Mouse (Mus musculus): ENCODE data around the gene Gm6525.

Gene Gm6525

DNA sequence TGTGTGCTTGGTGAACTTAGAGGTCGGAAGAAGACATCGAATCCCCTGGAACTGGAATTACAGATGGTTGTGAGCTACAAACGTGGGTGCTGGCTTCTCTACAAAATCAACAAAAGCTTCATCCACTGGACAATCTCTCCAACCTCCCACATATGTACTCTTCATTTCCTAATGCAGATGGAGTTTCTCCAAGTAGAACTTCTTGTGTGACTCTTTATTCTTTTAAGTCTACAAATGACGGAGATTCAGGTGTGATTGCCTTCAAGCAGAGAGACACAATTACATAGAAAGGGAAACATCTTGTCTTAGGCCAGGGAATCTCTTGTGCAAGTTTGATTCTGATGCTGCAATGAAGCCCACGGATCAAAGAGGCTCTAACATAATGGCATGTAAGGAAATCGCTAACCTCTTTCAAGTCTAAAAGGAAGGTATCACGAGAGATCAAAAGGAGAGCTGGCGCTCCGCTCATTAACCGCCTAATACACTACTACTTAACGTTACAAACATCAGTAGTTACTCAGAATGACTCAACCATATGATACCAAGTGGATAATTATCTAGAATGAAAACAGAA, at the start of gene Gm6525:
TSS of gene Gm6525 (plus strand) at position 524 of the 574 bp plus-strand sequence.
- no peak for DNase-seq

- DNase-seq, result no peak
Measured at GRCm38 (mm10) chr3:84125704-84126289, 48.1 kb upstream of the Gm6525 start.

GRCm38 (mm10) chr3:84126721-84127120, 47.2 kb upstream of the Gm6525 start:
- no peak for DNase-seq

DNA sequence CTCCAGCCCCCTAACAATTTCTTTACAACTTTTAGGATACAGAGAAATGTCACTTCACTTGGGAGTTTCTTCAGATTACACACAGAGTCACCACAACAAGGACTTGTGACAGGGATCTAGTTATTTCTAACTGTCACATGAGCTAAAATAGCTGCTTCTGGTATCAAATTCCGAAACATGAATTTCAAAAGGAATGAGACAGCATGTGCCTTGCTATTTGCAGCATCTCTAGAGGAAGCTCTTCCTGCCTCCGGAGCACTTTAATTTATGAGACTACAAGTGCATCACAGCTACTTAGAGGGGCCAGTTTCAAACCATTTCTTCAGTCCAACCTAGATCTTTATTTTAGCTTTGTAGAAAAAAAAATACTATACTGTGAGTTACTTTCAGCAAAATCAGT, 46.5 kb upstream of the Gm6525 start:
- DNase-seq, result no peak

DNA sequence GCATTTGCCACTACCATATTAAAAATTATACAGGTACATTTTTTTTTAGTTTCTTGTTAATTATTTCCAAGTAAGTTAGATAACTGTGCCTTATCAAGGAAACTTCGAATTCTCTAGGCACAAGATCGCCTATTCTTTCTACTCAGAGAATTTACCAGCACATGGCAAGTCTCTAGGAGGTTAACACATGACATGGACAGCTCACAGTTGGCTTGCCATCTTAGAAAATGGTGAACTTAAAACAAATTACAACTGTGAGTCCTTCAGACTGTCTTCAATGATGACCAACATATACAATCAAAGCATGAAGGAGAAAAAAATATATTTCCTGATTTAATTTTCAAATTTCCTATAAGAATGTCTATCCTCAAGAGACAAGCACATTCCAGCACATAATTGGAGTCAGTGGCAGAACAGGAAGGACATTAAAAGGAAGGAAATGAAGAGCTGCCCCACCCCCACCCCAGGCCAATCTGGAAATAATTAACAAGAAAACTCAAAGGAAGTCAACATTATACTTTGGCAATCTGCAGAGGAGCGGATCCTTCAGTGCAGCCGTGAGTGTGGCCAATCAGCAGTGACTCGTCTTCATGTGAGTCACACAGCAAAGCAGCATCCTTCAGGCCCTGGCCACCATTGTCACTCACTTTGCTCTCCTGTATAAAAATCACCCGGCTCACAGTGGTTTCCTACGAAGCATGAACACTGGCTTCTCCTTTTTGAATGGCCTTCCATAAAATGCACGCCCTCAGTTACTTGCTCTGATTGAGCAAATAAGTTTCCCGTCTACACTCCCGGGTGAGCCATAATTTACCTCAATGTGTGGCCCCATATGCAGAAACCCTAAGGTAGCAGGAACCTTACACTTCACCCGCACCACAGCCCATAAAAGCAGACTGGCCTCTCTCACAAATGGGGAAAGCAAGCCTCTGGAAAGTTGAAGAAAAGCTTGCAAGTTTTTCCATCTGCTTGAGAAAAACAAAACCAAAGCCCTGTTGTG, 44.7 kb upstream of the Gm6525 start:
- peak; percentile 48 to 63 for DNase-seq

- DNase-seq, result no peak
Measured at GRCm38 (mm10) chr3:84130776-84131175, 43.1 kb upstream of the Gm6525 start.

DNA sequence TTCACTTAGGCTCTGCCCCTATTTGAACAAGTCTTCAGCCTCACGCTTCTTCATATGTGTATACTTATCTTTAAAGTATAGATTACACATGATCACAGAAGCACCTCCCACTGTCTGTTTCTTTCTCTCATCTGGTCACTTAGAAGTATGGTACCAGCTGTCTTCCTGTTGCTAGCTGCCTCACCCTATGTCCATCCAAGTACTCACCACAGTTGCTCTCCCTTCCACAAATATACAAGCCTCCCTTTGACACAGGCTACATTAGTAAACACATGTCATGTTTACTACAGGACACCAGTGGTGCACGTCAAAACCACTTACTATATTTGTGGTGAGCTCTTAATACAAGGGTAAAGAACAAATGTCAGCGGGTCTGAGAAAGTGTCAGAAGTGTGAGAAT, 42.5 kb upstream of the Gm6525 start:
- no peak for DNase-seq

DNA sequence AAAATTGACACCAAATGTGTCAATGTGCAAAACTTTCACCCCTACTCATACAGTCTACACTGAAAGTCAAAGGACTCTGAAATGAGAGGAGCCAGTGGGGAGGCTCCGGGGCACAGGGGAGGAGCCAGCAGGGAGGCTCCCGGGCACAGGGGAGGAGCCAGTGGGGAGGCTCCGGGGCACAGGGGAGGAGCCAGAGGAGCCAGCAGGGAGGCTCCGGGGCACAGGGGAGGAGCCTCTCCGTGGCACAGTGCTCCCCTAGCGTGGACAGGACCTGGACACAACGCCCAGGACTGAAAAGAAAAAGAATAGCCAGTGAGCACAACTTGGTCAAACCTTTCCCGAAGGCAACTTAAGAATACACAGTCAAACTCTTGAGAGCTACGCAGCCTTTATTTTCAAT, 38.5 kb upstream of the Gm6525 start:
- peak in 1 of 2 experiments; percentile 18 for DNase-seq

DNA sequence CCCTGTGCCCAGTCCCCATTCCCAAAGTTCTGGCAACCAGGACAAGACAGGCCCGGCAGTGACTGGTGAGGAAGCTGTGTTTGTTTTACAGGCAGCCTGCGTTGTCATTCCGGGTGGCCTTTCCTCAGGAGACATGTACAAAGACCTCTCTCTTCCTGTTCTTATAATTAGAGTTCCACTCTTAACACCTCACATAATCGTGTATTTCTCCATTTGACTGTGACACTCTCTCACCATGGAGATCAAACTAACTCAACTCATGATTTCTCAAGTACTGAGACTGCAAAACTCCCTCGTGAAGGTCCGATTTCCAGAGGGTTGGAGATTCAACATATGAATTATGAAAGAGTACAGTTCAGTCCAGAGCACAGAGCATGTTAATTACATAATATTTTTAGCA, 38.0 kb upstream of the Gm6525 start:
- DNase-seq, result no peak

- DNase-seq, result no peak
Measured at GRCm38 (mm10) chr3:84136509-84136908, 37.4 kb upstream of the Gm6525 start.

DNA sequence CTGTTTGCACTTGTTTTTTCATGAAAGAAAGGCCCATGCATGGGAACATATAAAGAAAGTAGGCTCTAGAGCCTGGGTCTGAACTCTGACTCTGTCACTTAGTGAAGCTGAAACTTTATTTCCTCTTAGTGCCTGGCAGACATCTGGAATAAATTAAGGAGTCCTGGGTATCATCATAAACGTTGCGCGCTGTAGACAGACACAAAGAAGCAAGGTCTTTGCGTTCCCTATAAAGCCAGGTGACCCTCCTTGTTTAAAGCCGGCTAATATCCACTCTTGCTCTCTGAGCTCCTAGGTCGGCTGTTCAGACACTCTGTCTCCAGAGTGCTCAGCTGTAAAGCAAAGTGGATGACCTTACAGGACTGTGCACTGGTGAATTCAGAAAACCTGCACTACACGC, 33.0 kb upstream of the Gm6525 start:
- no peak for DNase-seq

GRCm38 (mm10) chr3:84149831-84150230, 24.1 kb upstream of the Gm6525 start:
- DNase-seq, result no peak

DNA sequence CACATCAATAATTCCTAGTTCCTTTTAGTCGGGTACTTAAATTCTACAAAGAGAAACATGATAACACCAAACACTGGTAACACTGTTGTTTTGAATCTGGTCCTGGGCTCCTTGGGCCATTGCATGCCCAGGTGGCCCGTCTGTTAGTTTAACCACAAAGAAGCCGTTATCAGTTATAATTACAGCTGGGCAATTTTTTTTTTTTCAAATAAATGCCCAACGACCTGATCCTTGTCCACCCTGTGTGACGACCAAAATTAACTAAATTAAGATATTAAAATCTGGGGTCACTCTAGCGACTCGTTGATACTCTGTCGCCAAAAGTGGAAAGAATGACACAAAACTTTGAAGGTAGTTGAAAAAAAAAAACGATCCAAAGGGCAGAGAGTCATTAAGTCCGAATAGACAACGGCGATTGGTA, 19.2 kb upstream of the Gm6525 start:
- DNase-seq, result no peak

DNA sequence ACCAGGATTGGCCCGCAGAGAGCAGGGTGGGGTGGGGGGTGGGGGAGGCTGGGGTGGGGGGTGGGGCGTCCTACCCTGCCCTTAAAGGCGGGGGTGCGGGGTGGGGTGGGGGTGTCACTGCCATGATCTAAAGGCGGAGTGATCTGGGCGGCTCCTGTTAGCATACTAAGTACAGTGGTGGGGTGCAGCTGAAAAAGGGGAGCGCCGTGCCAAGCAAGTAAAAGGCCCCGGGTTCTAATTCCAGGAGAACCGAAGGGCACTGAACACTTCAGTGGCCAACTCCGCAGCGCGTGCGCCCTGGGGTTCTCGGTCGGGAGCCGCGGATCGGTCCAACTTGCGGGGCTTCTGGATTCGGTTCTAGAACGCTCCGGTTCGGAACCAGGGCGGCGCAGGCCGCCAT, 18.8 kb upstream of the Gm6525 start:
- DNase-seq, result no peak

DNA sequence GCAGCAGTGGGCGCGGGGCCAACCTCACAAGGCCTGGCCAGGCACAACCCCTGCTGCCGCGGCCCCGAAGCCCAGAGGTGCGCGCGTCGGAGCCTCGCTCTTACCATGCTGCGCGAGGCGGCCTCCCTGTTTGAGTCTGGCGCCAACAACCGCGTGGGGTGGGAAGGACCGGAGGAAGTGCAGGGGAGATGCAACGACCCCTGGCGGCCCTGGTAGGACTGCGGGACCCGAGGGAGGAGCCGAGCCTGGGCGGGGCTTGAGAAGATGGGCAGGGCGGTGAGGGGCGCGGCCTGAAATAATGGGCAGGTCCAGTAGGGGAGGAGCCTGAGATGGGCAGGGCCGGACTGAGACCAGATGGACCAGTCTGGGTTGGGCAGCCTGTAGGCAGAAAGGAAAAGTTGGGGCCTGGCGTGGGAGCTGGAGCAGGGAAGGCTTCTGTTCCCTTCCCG, 18.3 kb upstream of the Gm6525 start, which contains the start of gene Mnd1:
TSS of gene Mnd1 (minus strand) at position 229 of the 449 bp plus-strand sequence.
- peak; percentile 100 for DNase-seq

- no peak for DNase-seq
Measured at GRCm38 (mm10) chr3:84156105-84156504, 17.8 kb upstream of the Gm6525 start.

- DNase-seq, result no peak
Measured at GRCm38 (mm10) chr3:84157011-84157410, 16.9 kb upstream of the Gm6525 start.

GRCm38 (mm10) chr3:84157559-84158350, 16.1 kb upstream of the Gm6525 start:
- DNase-seq, result no peak

- no peak for DNase-seq
Measured at GRCm38 (mm10) chr3:84165391-84165790, 8.5 kb upstream of the Gm6525 start.

DNA sequence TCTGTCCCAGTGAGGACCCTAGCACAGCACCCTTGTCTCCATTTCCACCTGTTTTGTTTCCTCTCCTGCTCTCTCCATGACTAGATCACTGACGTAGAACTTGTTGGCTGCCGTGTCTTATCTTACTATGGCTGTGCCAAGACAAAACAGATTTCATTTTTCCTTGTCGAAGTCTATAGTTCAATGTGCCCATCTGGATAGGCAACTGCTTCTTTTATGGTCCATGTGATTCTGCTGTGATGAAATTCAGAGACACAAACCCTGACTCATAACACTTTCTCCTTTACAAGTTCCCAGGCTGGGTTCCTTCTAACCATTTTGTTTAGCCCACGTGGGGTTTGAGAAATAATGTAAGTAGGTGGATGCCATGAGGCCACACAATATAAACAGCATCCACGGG, 7.8 kb upstream of the Gm6525 start:
- no peak for DNase-seq

- DNase-seq, result no peak
Measured at GRCm38 (mm10) chr3:84168943-84169342, 5.0 kb upstream of the Gm6525 start.

DNA sequence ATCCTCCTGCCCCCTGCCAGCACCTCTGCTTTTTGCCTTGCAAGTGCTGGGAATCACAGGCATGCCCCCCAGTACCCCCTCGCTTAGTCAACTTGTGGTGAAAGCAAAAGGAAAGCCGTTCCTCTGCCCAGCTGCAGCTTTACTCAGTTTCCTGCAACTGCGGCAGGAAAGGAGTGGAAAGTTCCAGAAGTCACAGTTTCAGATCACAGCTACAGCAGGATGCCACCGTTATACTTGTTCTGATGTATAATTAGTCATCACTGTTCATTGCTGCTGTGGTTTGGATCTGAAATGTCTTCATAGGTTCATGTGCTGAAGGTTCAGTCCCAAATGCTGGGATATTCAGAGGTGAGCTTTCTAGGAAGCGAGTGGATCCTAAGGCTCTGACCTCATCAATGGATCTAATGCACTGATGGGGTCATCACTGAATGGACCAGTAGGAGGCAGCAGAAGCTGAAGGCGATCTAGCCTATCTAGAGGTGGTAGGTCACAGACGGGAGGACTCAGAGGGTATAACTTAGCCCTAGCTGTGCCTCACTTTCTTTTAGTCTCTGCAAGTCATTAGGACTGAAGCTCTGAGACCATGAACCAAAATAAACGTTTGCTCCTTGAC, 4.4 kb upstream of the Gm6525 start:
- peak in 1 of 2 experiments; percentile 9 for DNase-seq
